Mouse (Mus musculus) gastrocnemius, postnatal 14 days (tissue): ENCODE results near the gene Aes. TPM values are rescaled to one million over a fixed set of nuclear protein-coding genes. Genes with fewer than 3 reads are reported as not detected.

Experiments
- DNase-seq: peaks from one replicate; pipeline ENCODE4 v3.0.0; 2021; ENCODE audit warnings: mixed read lengths
- intact Hi-C: fragments of 180-260 bp; cut with DNase I; formaldehyde crosslinking; loops from one replicate; pipeline ENCODE4 v1.15.1; 2025; ENCODE audit warnings: low total_unique reads
- total RNA-seq, 2 experiments: library from RNA; stranded (reverse); gene quantifications; 2 replicates each; pipeline ENCODE4 v1.2.3; 2021

The Aes gene
- total RNA-seq, 2 experiments from 2014 or later, result 660 to 698 TPM

DNA sequence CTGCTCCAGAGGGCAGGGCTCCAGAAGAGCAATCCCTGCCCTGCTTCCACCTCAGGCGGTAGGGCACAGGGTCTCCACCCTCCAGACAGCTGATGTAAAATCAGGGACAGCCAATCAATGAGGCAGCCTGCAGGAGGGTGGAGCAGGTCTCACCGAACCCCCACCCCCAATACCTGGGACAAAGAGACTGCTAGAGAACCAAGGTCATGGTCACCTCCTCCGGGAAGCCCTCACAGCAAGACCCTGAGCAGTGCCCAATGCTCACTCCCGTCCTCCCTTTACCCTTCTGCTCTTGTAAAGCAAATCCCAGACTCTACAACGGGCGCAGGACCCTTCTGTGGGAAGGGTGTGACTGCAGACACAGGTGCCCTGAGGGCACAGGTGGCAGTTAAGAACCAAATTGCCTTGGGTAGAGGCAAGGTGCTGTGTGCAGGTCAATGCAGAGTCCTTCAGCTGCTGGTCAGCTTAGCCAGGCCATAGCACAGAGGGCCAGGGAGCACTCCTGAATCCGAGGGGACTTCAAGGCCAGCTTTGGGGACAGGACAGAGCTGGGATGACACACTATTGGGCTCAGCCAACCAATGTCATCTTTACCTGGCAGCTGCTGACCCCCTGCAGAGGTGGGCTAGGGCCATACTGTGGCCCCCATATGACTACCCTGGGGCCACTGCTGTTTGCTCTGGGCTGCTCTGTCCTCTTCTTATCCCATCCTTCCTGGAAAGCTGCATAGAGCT is 16.4 kb upstream of the Aes start:
- DNase-seq, result no peak
- intact Hi-C loops, result no loop called here

- intact Hi-C loops, result no loop called here
- no peak for DNase-seq
These were observed 15.7 kb upstream of the Aes start for GRCm38 (mm10) chr10:81543633-81544032.

DNA sequence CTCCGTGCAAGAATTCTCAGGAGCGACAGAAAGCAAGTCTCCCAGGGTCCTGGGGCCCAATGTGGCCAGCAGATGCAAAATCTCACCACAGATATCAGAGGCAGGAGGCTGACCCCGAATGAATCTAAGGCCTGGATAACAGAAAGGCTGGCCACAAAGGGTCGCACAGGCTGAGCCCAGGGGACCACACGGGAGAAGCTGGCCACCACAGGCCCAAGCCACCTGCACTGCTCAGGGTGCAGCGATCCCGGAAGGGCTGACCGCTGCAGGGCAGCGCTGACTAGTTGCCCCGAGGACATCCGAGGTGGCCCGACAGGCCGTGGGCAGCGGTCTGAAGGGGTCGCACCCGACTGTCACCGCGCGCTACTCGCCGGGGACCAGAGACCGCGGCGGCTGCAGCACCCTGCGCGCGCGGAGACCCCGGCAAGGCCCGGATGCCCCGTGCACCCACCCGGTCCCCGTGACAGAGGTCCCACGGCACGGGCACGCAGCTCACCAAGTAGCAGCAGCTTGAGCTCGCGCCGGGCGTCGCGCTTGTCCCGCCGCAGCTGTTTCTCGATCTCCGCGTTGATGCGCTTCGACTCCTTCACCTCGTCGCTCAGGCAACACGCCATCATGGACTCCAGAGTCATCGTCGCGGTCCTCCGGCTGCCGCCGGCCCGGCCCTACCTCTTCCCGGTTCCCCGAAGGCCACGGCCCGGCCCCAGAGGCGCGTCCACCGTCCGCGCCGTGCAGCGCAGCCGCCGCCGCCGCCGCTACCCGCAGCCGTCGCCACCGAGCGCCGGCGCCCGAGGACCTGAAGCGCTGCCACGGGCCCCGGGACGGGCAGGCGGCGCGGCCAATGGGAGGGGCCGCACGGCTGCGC is 14.8 kb upstream of the Aes start:
- intact Hi-C loops, result no loop called here
- no peak for DNase-seq

DNA sequence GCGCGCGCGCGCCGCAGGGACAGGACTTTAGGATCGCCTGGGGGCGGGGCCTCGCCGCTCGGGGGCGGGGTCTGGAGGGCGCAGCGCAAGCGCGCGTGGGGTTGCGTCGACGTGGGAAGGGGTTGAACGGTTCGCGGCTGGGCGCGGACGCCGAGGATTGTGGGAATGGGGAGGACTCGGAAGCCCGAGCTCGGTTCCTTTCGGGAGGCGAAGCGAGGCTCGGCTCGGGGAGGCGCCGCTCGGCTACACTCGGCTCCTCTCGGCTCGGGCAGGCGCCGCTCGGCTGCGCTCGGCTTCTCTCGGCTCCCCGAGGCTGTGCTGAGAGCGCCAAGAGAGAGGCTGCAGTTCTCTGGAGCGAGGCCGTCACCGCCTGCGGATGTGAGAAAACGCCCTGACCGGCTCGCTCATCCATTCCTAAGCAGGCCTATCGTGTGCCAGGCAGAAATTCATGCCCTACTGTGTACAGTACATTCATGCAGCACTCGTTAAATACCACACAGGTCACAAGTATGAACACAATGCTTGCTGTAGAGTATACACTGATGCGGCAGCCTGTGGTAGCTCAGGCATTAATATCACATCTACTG is 14.0 kb upstream of the Aes start, which contains the start of gene Gna11:
Gene Gna11, minus strand, starts transcription at position 30 of the 587 bp plus-strand sequence.
- DNase-seq, result peak; percentile 100
- intact Hi-C loops, result no loop called here

DNA sequence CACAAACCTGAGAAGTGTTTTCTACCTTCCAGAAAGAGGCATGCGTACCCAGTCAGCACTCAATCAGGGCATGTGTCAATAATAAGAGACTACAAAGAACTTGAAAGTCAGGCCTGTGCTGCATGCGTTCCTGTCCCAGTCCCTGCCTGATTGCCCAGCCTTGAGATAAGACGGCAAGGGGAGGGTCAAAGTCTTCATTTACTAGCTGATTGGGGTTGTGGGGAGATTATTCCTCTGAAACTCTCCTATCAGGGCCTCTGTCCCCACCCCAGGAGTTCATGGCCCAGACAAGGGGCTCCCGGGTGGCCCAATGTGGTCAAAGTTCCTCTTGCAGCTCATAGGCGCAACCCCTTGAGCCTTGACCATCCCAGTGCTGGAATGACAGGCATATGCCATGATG is 13.0 kb upstream of the Aes start:
- intact Hi-C loops, result no loop called here
- no peak for DNase-seq

GRCm38 (mm10) chr10:81546788-81547571 is 12.3 kb upstream of the Aes start:
- no peak for DNase-seq
- intact Hi-C loops, result no loop called here

DNA sequence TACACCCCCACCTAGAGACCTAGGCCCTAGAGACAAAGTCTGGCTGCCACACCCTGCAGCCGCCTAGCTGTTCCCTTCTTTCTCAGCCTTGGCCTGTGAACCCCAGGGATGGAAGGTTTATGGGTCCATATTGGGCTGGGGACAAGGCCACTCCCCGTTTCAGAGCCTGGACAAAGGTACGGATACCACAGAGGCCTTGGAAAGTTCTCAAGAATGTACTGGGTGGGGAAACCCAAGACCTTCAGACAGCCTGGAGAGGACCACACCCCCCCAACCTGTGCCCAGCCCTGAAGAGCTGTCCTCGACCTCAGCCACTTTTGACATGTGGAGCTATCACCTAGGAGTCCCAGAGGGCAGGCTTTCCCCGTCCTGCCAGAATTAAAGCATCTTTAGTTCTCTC is 10.3 kb upstream of the Aes start:
- intact Hi-C loops, result no loop called here
- no peak for DNase-seq

DNA sequence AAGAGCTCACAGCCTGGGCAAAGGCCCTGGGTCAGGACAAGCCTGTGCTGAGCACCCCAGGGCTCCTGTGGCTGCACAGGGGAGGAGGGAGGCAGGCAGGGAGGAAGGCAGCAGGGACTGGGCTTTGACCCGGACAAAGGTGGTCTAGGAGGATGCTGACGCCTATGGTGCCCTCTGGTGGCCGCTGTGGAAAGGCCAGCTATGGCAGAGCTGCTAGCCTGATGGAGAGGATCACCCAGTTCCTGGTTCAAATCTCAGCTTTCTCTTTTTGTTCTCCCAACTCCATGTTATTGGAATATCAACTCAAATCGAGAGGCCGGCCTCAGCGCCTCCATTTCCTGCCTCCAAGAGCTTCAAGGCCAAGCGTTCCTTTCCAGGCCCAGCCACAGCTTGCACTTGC is 9.0 kb upstream of the Aes start:
- intact Hi-C loops, result loop anchor here (5.0 kb wide), 1 partner anchor 48 kb away; the partner anchor contains the start of gene S1pr4
- DNase-seq, result peak; percentile 59

GRCm38 (mm10) chr10:81551597-81552102 is 7.6 kb upstream of the Aes start:
- intact Hi-C loops, result loop anchor here (5.0 kb wide), 1 partner anchor 49 kb away; the partner anchor contains the start of gene S1pr4
- DNase-seq, result peak; percentile 86

DNA sequence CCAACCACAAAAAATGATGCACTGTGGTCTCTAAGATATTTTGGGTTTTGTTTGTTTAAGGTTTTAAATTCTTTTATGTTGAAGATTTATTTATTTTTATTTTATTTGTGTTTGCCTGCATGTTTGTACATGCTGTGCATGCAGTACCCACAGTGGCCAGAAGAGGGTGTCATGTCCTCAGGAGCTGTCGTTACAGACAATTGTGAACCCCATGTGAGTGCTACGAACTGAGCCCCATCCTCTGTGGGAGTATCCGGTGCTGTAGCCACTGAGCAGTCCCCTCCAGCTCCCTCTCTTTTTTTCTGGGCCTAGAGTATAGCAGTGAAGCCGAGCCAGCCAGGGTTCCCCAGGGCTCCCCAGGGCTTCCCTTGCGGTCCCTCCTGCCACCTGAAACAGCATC is 6.1 kb upstream of the Aes start:
- no peak for DNase-seq
- intact Hi-C loops, result loop anchor here (5.0 kb wide), 1 partner anchor 51 kb away; the partner anchor contains the start of gene S1pr4

DNA sequence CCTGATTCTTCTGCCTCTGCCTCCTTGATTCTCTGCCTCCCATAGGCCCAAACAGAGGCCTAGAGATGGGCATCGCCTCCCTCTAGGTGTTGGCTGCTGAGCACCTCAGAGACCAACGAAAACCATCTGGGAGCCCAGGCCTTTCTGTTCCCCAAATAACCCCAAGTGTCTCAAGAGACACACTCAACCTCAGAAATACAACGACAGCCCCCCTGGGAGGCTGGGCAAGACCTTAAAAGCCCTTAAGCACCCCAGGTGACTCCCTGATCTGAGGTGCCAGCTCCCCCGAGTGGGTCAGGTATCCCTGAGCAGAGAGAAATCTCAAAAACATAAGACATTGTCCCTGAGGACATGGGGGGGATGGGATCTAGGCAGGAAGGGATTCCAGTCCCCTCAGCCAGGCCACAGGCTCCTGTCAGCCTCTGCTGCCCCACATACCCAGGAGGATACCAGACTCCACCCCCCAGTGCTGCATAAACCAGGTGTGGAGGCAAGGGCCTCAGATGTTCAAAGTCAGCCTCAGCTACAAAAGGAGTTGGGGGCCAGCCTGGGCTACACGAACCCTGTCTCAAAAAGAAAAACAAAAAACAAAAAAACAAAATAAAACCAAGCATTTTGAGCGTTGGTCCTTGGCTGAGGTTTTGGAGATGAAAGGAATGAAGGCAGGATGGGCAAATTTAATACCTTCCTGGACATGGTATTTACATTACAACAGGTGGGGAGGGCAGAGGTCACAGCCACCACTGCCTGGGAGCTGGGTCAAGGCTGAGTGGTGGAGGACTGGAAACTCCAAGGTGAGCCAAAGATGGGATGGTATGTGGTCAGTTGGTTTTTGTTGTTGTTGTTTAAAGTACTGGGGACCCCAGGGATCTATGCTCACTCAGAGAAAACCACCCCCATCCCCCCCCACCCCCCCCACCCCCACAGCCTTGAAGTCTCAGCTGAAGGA is 5.2 kb upstream of the Aes start:
- DNase-seq, result no peak
- intact Hi-C loops, result loop anchor here (5.0 kb wide), 1 partner anchor 52 kb away; the partner anchor contains the start of gene S1pr4

DNA sequence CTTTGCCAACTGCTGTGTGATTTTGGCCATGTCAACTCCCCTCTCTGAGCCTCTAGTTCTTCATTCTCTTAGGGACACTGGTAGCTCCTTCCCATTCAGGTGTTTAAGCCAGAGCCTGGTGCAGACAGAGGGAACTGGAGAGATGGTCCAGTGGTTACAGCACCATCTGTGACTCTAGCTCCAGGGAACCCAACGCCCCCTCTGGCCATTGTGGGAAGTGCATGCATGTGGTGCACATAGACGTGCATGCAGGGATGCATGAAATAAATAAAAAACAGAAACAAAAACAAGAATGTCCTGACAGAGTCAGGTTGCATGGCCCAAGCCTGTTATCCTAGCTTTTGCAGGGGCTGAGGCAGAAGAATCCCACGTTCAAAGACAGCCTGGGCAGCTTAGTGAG is 3.0 kb upstream of the Aes start:
- no peak for DNase-seq
- intact Hi-C loops, result no loop called here

DNA sequence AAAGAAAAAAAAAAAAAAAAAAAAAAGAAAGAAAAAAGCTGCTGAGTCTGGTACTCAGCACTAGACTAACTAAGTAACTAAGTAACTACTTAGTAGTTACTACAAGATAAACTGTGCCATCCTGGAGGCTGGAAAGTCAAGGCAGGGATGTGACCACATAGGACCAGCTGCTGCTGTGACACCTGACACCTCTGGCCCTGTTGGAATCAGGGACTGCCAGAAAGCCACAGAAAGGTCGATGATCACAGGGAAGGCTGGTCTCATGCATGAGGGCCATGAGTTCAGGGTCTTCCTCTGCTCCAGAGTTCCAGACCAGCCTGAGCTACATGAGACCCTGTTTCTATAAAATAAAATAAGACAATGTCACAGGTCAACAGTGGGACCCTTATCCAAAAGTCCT is 1.8 kb upstream of the Aes start:
- intact Hi-C loops, result no loop called here
- no peak for DNase-seq

GRCm38 (mm10) chr10:81559627-81560539 is 595 bp downstream of the Aes start:
- intact Hi-C loops, result no loop called here
- DNase-seq, result peak; percentile 81

GRCm38 (mm10) chr10:81560719-81561459 is 1.6 kb downstream of the Aes start:
- intact Hi-C loops, result no loop called here
- DNase-seq, result no peak

DNA sequence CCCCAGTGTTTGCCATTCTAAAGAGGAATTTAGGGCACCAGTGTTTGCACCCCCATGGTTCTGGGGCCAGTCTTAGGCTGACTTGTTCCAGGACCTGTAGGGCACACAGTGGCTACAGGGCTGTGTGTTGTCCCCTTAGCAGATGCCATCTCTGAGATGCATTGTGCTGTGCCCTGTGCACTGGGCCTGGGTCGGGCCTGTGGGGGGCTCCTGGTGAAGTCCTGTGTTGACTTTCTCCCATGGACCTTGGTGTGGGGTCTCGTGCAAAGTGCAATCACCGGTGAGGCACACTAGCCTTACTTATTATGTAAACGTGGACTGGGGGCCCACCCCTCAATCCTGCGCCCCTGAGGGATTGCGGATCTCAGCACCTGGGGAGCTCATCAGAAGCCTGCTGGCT is 3.1 kb downstream of the Aes start:
- no peak for DNase-seq
- intact Hi-C loops, result no loop called here
